Mouse (Mus musculus) adrenal gland, adult 8-10 months (tissue): ENCODE results near the gene Ing2. TPM values are rescaled to one million over a fixed set of nuclear protein-coding genes. Genes with fewer than 3 reads are reported as not detected.

Source experiments
- DNase-seq: peaks from one replicate; pipeline ENCODE4 v3.0.0; 2022
- total RNA-seq, 4 experiments: library from RNA; stranded (reverse); gene quantifications; 2 replicates each; pipeline ENCODE4 v1.2.4; 2022

Gene Ing2
- total RNA-seq, 4 experiments from 2014 or later = 17.4 to 21.0 (median 19.7) TPM

DNA sequence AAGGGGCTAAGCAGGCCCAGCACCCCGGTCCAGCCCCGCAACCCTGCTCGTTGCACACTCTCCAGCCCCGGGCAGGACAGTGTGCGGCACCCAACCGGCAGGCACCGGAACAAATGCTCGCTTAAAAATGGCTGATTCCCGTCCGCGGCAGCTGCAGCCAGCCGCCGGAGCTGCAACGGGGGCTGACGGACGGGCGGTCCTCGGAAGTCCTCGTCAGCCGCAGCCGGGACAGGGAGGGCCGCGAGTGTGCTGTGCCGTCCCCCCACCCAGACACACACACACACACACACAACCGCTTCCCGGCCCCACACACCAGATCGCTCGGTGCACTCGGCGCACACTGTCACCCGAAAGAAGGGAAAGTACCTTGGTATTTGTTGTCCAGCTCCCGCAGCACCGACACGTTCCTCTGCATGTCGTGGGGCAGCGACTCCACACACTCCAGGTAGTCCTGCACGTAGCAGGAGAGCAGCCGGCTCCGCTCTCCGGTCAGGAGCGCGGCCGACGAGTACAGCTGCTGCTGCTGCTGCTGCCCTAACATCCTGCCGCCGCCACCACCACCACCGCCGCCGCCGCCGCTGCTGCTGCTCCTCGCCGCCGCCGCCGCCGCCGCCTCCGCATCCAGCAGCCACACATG, 1.1 kb downstream of the Ing2 start:
- peak; percentile 30 for DNase-seq

DNA sequence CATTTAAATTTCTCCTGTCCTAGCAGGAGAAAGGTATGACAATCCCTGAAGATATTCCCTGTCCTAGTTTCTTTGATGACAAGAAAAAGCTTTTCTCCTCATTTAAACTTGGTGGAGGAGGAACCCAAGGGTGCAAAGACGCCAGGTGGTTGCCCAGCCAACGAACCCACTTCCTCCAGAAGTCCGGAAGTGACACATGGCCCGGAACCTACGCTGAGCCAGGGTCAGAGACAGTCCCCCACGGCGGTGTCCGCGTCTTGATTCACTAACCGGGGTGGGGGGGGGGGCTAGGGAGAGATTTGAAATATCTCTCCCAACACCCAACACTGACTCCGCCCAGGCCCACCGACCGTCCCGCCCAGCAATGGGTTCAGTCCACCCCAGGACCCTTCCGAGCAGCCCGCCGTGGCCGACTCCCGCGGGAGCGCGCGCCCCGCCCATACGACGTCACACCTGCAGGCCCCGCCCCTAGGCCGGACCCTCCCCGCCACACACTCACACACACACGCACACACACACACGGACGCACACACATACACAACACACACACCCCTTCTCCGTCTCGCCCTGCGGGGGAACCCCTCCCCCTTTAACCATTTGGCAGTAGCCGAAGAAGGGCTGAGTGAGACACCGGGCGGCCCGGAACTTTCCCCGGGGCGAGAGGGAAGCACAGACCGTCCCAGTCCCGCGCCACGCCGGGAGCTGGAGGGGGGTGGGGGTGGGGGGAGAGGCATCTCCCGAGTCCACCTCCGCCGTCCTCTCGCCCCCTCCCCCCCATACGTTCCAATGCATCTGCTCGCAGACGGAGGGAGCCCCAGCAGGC, 1.8 kb downstream of the Ing2 start:
- peak; percentile 84 for DNase-seq

DNA sequence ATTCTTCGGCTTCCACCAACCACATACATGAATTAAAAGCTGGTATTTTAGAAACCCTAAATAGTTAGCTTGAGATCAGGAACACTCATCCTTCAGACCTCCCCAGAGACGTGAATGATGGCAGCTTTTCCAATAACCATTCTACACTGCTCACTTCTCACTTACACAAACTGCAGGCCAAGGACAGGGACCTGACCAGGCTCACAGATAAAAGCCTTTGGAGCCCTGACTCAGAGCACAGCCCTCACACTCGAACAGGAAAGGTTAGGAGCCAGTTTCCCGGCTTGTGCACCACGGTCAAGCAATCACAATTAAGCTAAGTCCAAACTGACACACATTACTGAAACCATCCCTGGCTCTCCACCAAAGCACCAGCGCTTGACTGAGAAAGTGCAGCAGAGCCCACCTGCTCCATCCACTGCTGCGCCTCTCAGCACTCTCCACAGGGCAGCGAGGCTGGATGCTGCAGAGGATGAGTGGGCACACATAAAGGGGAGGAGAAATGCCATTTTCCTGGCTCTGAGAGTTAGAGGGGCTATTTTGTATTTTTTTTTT, 11.0 kb downstream of the Ing2 start:
- peak; percentile 30 for DNase-seq

DNA sequence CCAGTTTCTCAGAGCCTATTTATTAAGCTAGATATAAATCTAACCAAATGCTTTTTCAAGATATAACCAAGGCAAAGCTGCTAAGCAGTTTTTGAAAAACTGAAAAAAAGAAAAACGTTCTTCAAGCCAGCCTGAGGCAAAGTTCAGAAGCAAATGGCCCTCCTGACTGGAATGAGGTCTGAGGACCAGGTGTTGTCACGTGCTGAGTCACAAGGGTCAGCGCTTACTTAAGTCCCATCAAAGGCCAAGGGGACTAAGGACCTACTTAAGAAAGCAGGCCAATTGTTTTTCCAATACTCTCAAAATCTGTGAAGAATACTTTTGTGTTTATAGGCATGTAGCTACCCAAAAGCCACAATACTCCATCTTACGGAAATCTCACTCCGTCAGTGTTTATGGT, 12.2 kb downstream of the Ing2 start:
- no peak for DNase-seq

DNA sequence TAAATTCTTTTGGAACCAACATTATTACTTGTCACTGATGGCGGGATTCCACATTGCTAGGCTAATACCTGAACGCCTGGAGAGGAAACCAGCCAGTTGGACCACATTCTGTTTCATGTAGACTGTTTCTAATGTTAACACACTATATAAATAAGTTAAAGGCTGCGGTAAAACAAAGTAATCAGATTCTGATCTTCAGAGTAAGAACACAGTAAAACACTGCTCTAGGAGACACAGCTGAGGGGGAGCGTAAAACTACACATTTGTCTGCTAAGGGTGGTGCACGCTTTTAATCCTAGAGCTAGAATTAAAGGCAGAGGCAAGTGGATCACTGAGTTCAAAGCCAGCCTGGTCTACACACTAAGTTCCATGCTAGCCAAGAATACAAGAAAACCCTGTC, 12.6 kb downstream of the Ing2 start:
- DNase-seq = no peak

DNA sequence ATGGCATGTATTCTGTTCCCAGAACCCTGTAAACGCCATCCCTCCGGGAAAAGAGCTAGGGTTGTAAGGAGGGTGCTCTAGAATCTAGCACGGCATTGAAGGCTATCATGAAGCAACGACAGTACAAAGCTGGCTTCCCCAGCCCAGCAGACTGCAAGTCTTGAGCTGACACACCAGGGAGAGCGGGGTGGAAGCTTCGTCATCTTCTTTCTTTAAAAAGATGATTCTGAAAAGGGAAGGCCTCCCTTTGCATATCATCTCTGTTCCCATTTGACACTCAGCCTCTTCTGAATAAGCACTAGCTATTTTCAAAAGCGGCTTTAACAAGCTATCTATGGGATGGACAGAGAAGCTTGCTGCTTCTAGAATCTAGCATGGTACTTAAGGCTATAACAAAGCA, 15.0 kb downstream of the Ing2 start:
- no peak for DNase-seq

DNA sequence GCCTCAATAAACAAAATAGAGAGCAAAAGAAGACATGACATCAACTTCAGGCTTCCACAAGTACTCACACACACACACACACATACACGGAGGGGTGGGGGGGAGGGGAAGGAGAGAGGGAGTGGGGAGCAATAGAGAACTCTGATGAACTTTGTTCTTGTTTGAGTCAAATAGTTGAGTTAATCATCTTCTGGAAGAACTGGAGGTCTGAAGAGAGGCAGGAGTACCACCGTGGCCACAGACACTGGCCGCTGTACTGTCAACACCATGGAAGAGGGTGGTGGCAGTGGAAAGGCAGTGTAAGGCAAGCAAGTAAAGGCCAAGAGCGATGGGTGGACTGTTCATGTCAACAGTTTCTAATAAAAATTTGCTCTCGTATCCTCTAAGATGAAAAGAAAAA, 15.9 kb downstream of the Ing2 start:
- DNase-seq = no peak

DNA sequence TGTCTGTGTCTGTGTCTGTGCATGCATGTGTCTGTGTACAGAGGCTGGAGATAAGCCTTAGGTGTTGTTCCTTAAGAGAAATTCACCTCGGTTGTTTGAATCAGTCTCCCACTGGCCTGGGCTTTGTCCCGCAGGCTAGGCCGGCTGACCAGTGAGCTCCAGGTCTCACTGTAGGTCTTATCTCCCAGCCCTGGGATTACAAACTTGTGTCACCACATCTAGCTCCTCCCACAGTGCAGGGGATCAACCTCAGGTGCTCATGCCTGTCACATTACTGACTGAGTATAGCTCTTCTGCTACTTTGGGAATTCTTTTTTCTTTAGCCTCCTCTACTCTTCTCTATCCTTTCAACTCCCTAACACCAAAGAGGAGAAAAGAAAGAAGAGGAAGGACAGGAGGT, 20.9 kb downstream of the Ing2 start:
- no peak for DNase-seq

DNA sequence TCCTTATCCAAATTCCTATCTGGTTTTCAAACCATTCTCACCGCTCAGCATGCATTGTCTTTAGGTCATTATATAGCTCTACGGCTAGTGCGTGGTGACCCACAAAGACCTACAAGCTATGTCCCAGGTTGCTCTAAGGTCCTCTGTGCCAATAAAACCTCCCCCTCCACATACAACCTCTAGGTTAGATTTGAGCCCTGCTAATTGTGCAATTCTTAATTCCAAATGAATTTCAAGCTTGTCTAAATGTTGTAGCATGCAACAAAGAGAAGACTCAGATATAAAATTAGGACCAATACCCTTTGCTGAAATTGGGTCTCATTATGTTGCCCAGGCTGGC, 22.6 kb downstream of the Ing2 start:
- no peak for DNase-seq

DNA sequence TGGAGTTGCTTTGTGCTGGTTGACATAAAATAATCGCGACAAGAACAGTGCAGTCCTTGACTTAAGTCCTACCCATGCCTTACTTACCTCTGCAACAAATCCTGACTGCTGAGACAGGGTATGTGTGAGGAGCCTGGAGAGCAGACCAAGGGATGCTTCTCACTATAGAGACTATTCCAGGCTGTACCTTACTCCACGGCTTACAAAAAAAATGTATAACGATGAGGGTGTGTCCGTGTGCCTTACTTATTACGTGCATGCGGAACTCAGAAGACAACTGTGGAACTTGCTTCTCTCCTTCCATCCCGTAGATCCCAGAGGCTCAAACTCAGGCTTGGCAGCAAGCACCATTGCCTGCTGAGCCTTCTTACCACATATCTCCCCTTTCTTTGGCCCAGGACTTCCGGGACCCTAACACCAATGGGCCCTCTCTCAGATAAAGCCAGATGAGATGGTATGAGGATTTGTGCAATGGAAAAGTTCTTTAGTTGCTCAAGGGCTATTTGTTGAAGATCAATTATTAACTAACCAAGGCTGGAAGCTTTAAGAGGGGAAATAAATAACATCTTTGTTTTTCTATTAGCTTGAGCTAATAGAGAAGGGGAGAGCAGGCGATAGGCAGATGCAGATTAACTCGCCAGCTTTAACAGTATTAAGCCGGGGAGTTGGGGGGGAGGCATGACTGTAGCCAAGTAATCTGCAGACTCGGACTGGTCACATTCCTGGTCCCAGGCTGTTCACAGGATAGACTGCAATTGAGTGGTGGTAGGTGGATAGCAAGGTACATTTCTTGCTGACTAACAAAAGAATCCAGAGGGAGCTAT, 23.2 kb downstream of the Ing2 start:
- no peak for DNase-seq

DNA sequence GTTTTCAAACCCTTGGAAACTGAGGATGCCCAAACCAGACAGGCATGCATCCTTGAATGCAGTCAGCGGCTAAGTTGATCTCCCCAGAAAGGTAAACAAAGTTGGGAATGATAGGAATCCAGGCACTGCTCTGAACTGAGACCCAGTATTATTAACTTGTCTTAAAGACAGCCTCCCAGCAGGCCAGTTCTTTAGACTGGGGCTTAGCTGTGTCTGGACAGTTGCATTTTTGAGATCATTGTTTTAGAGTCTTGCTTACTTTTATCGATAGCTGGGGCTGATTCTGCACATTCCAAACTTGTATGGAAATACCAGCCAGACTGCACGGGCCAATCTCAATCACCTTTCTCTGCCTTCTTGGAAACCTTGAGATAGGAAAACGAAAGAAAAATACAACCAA, 24.5 kb downstream of the Ing2 start:
- DNase-seq = no peak

DNA sequence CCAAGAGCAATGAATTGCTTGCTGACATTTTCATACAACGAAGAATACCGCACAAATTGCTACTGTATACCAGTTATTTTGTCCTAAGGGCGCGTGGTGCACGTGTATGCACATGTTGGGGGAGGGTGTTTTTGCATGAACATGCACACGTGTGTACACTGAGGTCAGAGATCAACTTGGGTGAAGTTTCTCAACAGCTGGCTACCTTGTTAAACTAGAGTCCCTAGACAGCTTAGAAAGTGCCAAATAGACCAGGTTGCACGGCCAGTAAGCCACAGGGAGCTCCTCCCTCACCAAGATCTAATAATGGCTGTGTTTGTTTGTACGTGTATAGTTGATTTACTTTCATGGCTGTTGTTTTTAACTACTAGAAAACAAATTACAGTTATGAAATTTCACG, 25.8 kb downstream of the Ing2 start:
- DNase-seq = no peak

DNA sequence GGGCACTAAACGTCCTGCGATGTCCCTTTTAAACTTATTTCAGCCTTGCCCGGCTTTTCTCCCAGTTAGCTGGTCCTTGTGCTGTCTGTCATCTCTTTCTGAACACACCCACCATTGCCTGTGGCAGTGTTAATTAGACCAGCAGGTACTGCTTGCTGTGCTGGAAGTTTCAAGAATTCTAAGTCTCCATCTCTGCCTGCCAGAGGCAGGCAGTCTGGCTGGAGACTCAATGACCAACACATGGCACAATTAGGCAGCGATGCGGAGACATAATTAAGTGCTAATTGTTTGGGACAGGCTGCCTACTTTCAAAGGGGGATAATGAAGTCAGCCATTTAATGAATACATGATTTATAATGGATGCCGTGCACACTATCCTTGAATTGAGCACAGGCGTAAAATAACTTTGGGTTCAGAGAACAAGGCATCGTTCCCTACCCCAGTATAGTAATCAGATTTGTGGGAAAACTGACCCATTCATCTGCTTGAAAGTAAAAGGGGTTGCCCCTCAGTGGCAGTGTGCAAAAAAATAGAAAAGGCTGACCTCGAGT, 32.8 kb downstream of the Ing2 start:
- DNase-seq = no peak

DNA sequence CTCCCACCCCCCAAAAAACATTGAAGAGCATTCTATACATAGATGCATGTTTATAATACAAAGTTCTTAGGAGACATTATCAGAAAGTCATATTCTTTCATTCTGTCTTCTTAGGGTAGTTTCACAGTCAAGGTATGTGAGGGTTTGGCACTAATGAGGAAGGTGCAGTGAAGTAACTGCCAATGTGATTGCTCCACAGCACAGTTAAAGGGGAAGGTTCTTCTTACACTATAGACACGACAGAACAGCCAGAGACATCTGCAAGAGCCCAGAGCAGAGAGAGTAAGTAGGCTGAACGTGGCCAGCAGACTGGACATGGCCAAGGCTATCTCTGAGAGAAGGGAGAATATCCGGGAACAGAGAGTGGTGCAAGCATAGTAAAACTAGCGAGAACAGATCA, 38.2 kb downstream of the Ing2 start:
- DNase-seq = no peak

DNA sequence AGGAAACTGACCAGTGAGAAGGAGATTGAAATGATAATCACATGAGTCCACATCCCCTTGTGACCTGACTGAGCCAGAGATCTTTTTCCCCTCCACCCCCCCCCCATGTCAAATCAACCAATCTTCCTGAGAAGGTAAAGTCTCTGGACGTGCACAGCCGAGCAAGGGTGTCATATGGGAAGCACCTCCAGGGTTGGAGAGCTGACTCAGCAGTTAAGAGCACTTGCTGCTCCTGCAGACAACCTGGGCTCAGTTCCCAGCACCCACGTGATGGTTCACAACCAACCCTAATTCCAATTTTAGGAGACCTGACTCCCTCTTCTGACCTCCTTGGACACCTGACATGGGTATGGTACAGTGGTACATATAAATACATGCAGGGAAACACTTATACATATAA, 39.3 kb downstream of the Ing2 start:
- no peak for DNase-seq

DNA sequence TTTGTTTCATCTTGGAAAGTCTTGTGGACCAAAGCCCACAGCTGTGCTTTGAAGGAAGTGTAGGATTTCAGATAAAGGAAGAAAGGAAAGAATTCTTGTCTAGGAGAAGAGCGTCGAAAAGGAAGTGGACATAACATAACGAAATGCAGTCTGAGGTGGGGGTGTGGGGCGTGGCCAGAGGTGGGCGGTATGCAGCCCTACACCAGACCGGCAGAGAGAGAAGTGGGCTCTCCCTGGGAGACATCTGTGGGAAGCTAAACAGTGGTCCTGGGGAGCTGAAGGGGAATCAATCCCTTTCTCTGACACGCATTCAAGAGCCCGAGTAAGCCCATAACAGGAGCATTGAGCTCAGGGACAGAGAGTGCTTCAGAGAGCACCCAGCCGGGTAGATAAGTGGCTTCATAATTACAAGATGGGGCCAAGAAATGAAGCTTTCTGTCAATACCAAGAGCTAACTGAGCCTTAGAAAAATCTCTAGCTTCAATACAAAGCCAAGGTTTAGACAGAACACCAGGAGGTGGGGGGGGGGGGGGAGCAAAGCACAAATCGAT, 40.5 kb downstream of the Ing2 start:
- DNase-seq = no peak

DNA sequence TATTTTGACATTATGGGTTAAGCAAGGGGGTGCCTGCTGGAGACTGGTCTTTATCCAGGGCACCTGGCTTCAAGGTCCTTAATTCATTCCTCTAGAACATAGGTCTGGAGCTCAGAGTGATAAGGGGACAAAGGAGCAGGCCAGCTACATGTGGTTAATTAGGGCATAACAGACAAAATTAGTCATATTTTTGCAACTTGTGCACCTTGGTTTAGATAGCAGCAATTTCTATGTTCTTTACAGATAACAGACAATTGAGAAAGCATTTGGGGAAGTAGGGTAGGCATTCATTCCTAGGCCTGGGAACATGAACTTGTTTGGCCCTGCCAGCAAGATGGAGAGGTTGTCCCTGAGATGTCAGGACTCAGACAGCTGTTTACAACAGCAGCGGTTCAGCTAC, 54.2 kb downstream of the Ing2 start:
- no peak for DNase-seq

Other genes starting within 250 kb of the Ing2 start
- 10 to 100 TPM in 3 of 4 experiments, 1 to 10 TPM in 1; 9.6 to 13.5 (median 12.3) TPM for gene Stox2, start 229.2 kb downstream of the Ing2 start, total RNA-seq
- 10 to 100 TPM; 43.1 to 48.6 (median 44.6) TPM for gene Trappc11, start 142.1 kb downstream of the Ing2 start, total RNA-seq
- 10 to 100 TPM; 49.0 to 56.7 (median 56.1) TPM for gene Rwdd4a, start 141.9 kb downstream of the Ing2 start, total RNA-seq
- gene Cdkn2aip, start 38.4 kb upstream of the Ing2 start, total RNA-seq = 10 to 100 TPM; 12.9 to 14.0 (median 13.4) TPM
- not detected for gene Cldn24, start 146.6 kb upstream of the Ing2 start, total RNA-seq
- gene Cldn22, start 148.9 kb upstream of the Ing2 start, total RNA-seq = 1 to 10 TPM; 1.2 to 2.3 (median 1.5) TPM